Mouse (Mus musculus) frontal cortex, postnatal 10 days (tissue): Measurements from ENCODE around the gene Cage1.

Experiments used
- DNase-seq, 2 experiments: peaks; one replicate each; pipeline ENCODE4 v3.0.0; 2022; ENCODE audit warnings: low spot score in 2 of 2, mixed read lengths in 1 of 2

The Cage1 gene

DNA sequence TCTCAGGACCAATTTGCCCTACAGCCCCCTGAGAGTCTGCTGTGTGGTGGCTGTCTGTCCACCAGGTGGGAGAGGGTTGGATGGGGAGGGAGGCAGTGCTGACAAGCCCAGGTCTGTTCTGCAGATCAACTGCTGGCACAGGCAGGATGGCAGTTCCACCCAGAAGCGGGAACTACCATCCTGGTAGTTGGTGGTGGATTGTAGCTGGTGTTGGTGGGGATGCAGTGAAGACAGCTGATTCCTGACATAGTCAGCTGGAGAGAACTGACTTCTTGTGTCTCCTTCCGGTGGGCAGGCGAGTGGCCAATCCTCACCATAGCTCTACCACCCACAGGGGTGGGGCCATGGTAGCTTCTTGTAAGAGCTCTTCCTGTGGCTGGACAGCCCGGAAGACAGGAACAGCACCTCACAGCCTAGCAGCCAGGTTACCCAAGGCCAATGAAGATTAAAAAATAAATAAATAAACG is 26.4 kb downstream of the Cage1 start:
- DNase-seq: no peak

- DNase-seq: no peak
These were observed 27.0 kb downstream of the Cage1 start for GRCm38 (mm10) chr13:38009721-38010408.

GRCm38 (mm10) chr13:38007972-38008371 is 28.9 kb downstream of the Cage1 start:
- DNase-seq: no peak

- DNase-seq: no peak
These were observed 34.4 kb downstream of the Cage1 start for GRCm38 (mm10) chr13:38002461-38002860.

GRCm38 (mm10) chr13:37999713-38000112 is 37.2 kb downstream of the Cage1 start:
- DNase-seq: no peak

DNA sequence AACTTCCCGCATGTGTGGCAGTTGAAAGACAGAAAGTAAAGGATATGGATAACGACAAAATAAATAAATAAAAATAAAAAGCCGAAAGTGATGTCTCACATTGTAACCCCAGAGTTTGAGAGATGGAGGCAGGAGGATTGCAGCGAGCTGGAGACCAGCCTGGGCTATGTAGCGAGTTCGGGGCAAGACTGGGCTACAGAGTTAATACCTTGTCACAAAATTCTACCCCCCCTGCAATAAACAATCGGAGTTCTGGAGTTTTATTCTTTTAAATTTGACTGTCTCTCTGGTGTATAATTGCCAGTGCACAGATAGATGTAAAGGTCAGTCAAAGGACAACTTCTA is 42.5 kb downstream of the Cage1 start:
- DNase-seq: no peak

DNA sequence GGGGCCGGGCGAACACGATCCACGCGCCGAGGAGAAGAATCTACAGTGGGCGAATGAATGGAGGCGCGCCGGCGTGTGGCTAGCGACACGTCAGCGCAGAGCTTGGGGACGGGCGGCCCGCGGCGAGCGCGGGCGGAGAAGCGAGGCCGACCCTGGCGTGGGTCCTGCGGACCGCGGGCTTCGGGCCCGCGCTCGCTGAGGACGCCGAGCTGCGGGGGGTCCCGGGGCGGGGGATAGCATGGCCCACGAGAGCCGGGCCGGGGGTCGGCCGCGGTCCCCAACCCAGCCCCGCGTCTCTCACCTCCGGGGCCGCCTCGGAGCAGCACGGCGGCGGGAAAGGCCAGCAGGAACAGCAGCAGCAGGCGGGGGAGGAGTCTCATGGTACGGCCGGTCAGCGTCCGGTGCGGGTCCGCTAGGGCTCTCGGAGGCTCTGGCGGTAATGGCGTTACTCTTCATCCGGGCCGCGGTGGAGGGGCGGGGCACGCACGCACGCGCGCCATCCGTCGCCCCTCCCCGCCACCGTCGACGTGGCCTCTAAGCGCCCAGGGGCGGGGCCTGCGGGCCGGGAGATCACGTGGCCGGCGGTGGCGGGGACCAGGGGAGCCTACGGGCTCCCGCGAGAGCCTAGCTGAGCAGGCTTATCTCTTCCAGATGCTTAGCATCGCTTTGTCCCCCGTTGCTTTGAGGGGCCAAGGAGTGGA is 43.0 kb downstream of the Cage1 start, which contains the start of gene Ssr1:
Gene Ssr1, minus strand, starts transcription at position 514 of the 701 bp plus-strand sequence.
- DNase-seq: peak; percentile 93 to 95

DNA sequence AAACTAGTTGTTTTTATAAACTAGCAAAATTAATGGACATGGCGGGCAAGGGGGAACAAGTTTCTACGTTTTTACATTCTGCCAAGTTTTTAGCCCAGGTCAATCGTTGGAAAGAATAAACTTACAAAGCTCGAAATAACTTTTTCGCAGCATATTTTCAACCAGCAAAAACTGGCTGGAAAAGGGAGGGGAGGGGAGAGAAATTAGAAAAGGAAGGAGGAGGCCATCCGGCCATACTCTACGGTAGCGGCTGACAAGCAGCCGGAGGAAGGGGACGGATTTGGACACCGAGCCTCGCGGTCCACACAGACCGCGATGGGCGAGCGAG is 43.5 kb downstream of the Cage1 start:
- no peak for DNase-seq

GRCm38 (mm10) chr13:37992638-37993371 is 44.1 kb downstream of the Cage1 start:
- DNase-seq: no peak

- no peak for DNase-seq
These were observed 47.2 kb downstream of the Cage1 start for GRCm38 (mm10) chr13:37989701-37990100.

GRCm38 (mm10) chr13:37986166-37986565 is 50.7 kb downstream of the Cage1 start:
- DNase-seq: no peak

- DNase-seq: no peak
These were observed 55.8 kb downstream of the Cage1 start for GRCm38 (mm10) chr13:37981063-37981462.

- DNase-seq: no peak
These were observed 56.5 kb downstream of the Cage1 start for GRCm38 (mm10) chr13:37980346-37980745.

GRCm38 (mm10) chr13:37979506-37979905 is 57.4 kb downstream of the Cage1 start:
- DNase-seq: no peak

- DNase-seq: no peak
These were observed 62.1 kb downstream of the Cage1 start for GRCm38 (mm10) chr13:37974731-37975130.

DNA sequence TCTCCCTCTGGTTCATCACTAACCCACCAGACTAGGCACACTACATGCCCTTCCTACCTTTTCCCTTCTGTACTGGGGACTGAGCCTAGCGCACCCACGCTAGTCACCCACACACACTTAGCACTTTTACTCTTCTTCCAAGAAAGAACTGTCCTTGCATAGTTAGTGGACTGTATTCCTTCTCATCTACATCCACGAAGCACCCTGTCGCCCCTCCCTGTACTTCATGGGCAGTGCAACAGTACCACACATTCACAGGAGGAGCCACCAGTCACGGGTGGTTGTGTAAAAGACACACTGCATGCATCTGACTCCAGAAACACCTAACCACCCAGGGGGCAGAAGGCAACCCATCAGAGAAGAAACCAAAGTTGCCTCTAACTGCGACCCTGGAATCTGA is 62.8 kb downstream of the Cage1 start:
- no peak for DNase-seq

- no peak for DNase-seq
These were observed 65.9 kb downstream of the Cage1 start for GRCm38 (mm10) chr13:37970887-37971530.

DNA sequence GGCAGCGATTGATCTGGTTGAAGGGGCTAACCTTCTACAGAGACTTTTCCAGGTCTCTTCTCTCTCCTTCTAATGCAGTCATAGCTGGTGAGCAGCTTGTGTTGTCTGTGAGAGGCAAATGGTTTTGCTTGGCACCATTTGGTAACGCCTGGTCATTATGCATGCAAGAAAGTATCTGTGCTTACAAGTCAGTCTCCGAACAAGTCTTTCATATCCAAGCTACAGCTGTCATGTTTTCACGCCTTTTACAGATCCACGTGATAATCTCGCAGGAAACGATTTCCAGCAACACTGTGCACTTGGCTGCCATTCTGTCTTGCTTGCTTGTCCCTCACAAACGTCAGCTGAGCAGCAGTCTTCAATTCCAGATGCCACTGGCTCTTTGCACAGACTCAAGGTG is 66.9 kb downstream of the Cage1 start:
- DNase-seq: no peak

GRCm38 (mm10) chr13:37969337-37969736 is 67.5 kb downstream of the Cage1 start:
- DNase-seq: peak in 1 of 2 experiments; percentile 83

DNA sequence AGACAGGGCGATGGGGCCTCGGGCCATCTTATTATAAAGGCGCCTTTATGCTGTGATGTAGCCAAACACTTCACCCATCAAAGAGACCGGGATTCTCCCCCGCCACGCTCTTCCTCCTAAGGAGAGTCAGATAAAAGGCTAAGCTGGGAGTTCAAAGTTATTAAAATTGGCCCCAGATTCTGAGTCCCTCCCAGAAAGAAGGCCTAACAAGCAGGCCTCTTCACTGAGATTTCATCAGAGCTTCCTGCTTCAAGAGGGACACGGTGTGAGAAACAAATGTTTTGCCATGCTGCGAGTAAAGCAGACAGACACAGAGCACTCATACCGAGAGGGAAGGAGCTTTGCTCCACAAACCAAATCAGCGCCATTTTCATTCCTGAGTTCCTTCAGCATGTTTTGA is 69.3 kb downstream of the Cage1 start:
- no peak for DNase-seq

- no peak for DNase-seq
These were observed 69.8 kb downstream of the Cage1 start for GRCm38 (mm10) chr13:37967052-37967437.
